Mouse (Mus musculus) G1E-ER4 (cell line): Measurements from ENCODE around the gene Sapcd1. TPM values are rescaled to one million over a fixed set of nuclear protein-coding genes. Genes with fewer than 3 reads are reported as not detected.

Experiments
- GATA1 ChIP-seq: IDR thresholded peaks from one replicate; pipeline ENCODE4 v1.8.0; 2012; ENCODE audit warnings: low read length, inconsistent platforms
- polyA plus RNA-seq: library from polyadenylated mRNA; stranded (reverse); fragments of >175 nt; gene quantifications from 2 replicates; pipeline ENCODE4 v1.2.3, GENCODE M21; 2012

Gene Sapcd1
- polyA plus RNA-seq, 1 experiment = 64.9 TPM

- TF ChIP-seq GATA1 = no peak
These were observed 20.3 kb downstream of the Sapcd1 start for GRCm38 (mm10) chr17:35007387-35007991.

- TF ChIP-seq GATA1 = no peak
These were observed 22.7 kb downstream of the Sapcd1 start for GRCm38 (mm10) chr17:35005158-35005557.

GRCm38 (mm10) chr17:35004075-35004717, 23.6 kb downstream of the Sapcd1 start:
- TF ChIP-seq GATA1 = no peak

- no peak for TF ChIP-seq GATA1
These were observed 24.6 kb downstream of the Sapcd1 start for GRCm38 (mm10) chr17:35003022-35003838.

GRCm38 (mm10) chr17:35002153-35002865, 25.5 kb downstream of the Sapcd1 start:
- no peak for TF ChIP-seq GATA1

GRCm38 (mm10) chr17:35001452-35002152, 26.2 kb downstream of the Sapcd1 start:
- no peak for TF ChIP-seq GATA1

GRCm38 (mm10) chr17:35000717-35001451, 26.9 kb downstream of the Sapcd1 start, which contains the start of gene Vars:
Gene Vars (plus strand): TSS chr17:35000987.
- TF ChIP-seq GATA1 = no peak

GRCm38 (mm10) chr17:34998526-34999430, 29.0 kb downstream of the Sapcd1 start:
- TF ChIP-seq GATA1 = no peak

- TF ChIP-seq GATA1 = no peak
These were observed 30.7 kb downstream of the Sapcd1 start for GRCm38 (mm10) chr17:34997142-34997483.

GRCm38 (mm10) chr17:34996411-34997141, 31.2 kb downstream of the Sapcd1 start:
- TF ChIP-seq GATA1 = no peak

- TF ChIP-seq GATA1 = no peak
These were observed 33.1 kb downstream of the Sapcd1 start for GRCm38 (mm10) chr17:34994751-34995150.

- TF ChIP-seq GATA1 = no peak
These were observed 43.6 kb downstream of the Sapcd1 start for GRCm38 (mm10) chr17:34984218-34984617.

- no peak for TF ChIP-seq GATA1
These were observed 45.5 kb downstream of the Sapcd1 start for GRCm38 (mm10) chr17:34982328-34982727.

GRCm38 (mm10) chr17:34981690-34982180, 46.1 kb downstream of the Sapcd1 start, which contains the start of gene Lsm2:
Gene Lsm2 (plus strand): TSS chr17:34981862.
- no peak for TF ChIP-seq GATA1
